Mouse (Mus musculus) monocyte, adult 5-6 weeks (primary cell): ENCODE measurements around the gene Tbl1xr1. TPM values are rescaled to one million over a fixed set of nuclear protein-coding genes. Genes with fewer than 3 reads are reported as not detected.

Experiments
- ATAC-seq: fragments of 153-309, 156-312 bp; replicated peaks from 2 replicates; pipeline ENCODE4 v1.8.0; 2017; ENCODE audit warnings: mild to moderate bottlenecking; ENCODE audit not compliant: low TSS enrichment, insufficient number of reproducible peaks, severe bottlenecking, poor library complexity, low FRiP score
- total RNA-seq: library from RNA; stranded (forward); fragments of 200-1000, 200-491, 200-594 nt; gene quantifications from 3 replicates; pipeline ENCODE4 v1.2.3, GENCODE M21; 2017

Gene Tbl1xr1
- total RNA-seq, 1 experiment from 2014 or later = 89.1 TPM

GRCm38 (mm10) chr3:22082823-22083222 lies 6.4 kb downstream of the Tbl1xr1 start:
- ATAC-seq = no peak

GRCm38 (mm10) chr3:22084222-22084996 lies 8.0 kb downstream of the Tbl1xr1 start:
- ATAC-seq = no peak

GRCm38 (mm10) chr3:22089825-22090224 lies 13.4 kb downstream of the Tbl1xr1 start:
- ATAC-seq = no peak

- ATAC-seq = no peak
Measured at GRCm38 (mm10) chr3:22090431-22091265, 14.2 kb downstream of the Tbl1xr1 start.

- ATAC-seq = no peak
Measured at GRCm38 (mm10) chr3:22091266-22091550, 14.8 kb downstream of the Tbl1xr1 start.

GRCm38 (mm10) chr3:22091681-22092080 lies 15.2 kb downstream of the Tbl1xr1 start:
- ATAC-seq = no peak

- ATAC-seq = no peak
Measured at GRCm38 (mm10) chr3:22092784-22093183, 16.3 kb downstream of the Tbl1xr1 start.

GRCm38 (mm10) chr3:22103986-22104515 lies 27.6 kb downstream of the Tbl1xr1 start:
- no peak for ATAC-seq

GRCm38 (mm10) chr3:22105471-22105870 lies 29.0 kb downstream of the Tbl1xr1 start:
- no peak for ATAC-seq

GRCm38 (mm10) chr3:22108013-22108412 lies 31.6 kb downstream of the Tbl1xr1 start:
- ATAC-seq = no peak

- no peak for ATAC-seq
Measured at GRCm38 (mm10) chr3:22109651-22110050, 33.2 kb downstream of the Tbl1xr1 start.

GRCm38 (mm10) chr3:22113773-22114172 lies 37.3 kb downstream of the Tbl1xr1 start:
- 0 out of 2 replicates have a peak, but pooled peaks have one; percentile 45 for ATAC-seq

GRCm38 (mm10) chr3:22115221-22115620 lies 38.8 kb downstream of the Tbl1xr1 start:
- no peak; the same call in 1 of the 2 replicates for ATAC-seq

- ATAC-seq = no peak
Measured at GRCm38 (mm10) chr3:22115678-22116077, 39.2 kb downstream of the Tbl1xr1 start.

- ATAC-seq = no peak
Measured at GRCm38 (mm10) chr3:22116188-22116587, 39.7 kb downstream of the Tbl1xr1 start.

GRCm38 (mm10) chr3:22121741-22122140 lies 45.3 kb downstream of the Tbl1xr1 start:
- ATAC-seq = no peak

GRCm38 (mm10) chr3:22123145-22123544 lies 46.7 kb downstream of the Tbl1xr1 start:
- no peak for ATAC-seq

GRCm38 (mm10) chr3:22126251-22126826 lies 49.9 kb downstream of the Tbl1xr1 start:
- no peak for ATAC-seq

GRCm38 (mm10) chr3:22131277-22131676 lies 54.8 kb downstream of the Tbl1xr1 start:
- ATAC-seq = no peak
